Mouse (Mus musculus): ENCODE measurements around the gene Birc5.

DNA sequence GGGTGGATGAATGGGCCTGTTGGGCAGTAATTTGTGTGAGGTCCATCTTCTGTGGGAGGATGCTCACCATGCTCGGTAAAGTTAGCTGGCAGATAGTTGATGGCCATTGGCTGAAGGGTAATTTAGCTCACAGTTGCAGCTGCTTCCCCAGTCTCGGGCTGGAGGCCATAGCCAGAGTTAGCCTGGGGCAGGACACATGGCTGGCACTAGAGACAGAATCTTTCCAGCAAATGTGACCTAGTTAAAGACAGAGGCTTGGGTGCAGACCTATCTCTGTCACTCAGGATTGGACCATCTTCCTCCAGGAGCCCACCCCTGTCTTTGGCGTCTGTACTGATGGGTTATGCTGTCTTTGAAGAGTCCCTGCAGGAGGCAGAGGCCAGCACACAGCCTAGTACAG, 9.3 kb downstream of the Birc5 start:
- TF ChIP-seq CTCF (IDR thresholded peaks at IDR 0.05; ENCODE audit: extremely low read depth, insufficient read length, insufficient replicate concordance, low read depth, low read length) (no peak), POLR2A (IDR thresholded peaks at IDR 0.05; ENCODE audit: low read depth, low read length) (no peak)
